Mouse (Mus musculus) naive thymus-derived CD4-positive, alpha-beta T cell, adult 2 months (primary cell): ENCODE measurements around the gene Dram1.

ENCODE experiments used
- DNase-seq: peaks from one replicate; pipeline ENCODE4 v3.0.0-alpha.2; 2011; ENCODE audit warnings: low read depth

Gene Dram1

GRCm38 (mm10) chr10:88379013-88379885, at the start of gene Dram1, which contains the start of gene Gnptab:
TSS of gene Dram1 (minus strand) at chr10:88379080.
TSS of gene Gnptab (plus strand) at chr10:88379132.
- peak; percentile 95 for DNase-seq

DNA sequence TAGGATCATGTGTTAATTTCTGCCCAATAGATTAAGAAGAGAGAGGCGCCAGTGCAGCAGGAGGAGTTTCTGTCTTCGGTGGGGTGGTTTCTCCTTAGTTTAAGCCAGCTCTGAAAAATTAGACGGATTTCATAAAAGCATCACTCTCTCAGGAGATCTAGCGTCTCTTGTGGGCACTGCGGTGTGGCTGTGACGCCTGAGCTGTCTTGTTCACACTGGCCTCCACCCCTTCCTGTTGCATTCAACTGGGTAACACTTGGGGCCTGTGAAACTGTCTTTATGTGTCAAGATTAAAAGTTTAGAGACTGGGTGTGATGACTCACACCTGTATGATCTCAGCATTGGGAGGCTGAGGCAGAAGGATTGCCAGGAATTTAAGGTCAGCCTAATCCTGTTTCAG, 49.1 kb upstream of the Dram1 start:
- peak; percentile 21 for DNase-seq

- DNase-seq, result no peak
Measured at GRCm38 (mm10) chr10:88426896-88427295, 48.0 kb upstream of the Dram1 start.

DNA sequence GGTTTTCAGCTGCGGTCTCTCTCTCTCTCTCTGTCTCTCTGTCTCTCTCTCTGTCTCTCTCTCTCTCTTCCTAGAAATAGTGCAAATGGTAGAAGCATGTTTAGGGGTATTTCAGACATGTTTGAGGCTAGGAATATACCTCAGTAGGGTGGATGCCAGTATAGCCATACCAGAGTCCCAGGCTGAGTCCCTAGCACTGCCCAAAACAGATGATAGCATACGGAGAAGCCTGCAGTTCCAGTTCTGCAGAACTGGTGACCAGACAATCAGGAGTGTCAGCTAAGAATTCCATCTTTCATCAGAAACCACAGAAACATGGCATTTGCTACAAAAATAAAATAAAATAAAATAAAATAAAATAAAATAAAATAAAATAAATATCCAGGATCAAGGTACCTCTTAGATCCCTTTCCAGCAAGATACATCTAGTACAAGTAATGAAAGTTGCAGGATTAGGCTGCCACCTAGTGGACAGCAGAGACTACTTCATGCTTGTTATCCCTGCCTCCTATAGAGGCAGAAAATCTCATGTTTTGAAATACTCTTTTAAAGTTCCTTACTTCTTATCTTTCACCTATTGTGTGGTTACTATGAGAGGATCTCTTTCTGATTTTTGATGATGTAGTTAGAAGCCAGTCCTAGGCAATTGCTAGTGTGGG, 47.4 kb upstream of the Dram1 start:
- peak; percentile 81 for DNase-seq

- DNase-seq, result peak; percentile 31
Measured at GRCm38 (mm10) chr10:88420655-88421435, 42.0 kb upstream of the Dram1 start.

DNA sequence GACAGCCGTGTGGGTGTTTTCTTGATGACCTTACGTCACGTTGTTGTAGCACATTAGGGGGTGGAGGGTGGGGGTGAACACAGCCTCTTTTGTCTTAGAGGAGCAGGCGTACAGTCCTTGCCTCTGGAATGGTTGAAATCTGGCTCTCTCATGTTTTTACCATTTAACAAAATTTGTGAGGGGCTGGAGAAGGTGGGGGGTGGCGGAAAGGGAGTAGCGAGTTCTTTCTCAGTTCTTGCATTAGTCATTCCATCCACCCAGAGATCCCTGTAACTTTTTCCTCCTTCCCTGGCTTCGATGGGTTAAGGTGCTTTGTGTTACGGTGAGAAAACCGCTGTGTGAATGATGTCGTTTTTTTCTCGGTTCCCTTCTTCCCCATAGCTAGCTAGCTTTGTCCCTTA, 41.3 kb upstream of the Dram1 start:
- no peak for DNase-seq

DNA sequence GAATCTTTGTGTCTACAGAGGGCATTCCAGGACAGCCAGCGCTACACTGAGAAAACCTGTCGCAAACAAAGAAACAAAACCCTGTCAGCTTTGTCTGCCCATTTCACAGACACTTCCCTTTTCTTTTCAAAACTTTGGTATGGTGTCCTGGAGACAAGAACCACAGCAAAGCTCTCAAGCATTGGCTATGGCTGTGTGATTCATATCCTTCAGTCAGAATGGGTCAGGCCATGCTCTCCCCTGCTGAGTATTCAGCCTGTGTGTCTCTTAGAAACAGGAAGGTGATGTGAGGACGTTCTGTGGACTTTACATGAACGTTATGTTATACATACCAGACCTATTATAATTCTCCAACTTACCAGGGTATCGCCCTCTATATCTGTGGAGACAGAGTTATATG, 38.8 kb upstream of the Dram1 start:
- no peak for DNase-seq

- DNase-seq, result no peak
Measured at GRCm38 (mm10) chr10:88412290-88412995, 33.6 kb upstream of the Dram1 start.

- DNase-seq, result no peak
Measured at GRCm38 (mm10) chr10:88409751-88410150, 30.9 kb upstream of the Dram1 start.

DNA sequence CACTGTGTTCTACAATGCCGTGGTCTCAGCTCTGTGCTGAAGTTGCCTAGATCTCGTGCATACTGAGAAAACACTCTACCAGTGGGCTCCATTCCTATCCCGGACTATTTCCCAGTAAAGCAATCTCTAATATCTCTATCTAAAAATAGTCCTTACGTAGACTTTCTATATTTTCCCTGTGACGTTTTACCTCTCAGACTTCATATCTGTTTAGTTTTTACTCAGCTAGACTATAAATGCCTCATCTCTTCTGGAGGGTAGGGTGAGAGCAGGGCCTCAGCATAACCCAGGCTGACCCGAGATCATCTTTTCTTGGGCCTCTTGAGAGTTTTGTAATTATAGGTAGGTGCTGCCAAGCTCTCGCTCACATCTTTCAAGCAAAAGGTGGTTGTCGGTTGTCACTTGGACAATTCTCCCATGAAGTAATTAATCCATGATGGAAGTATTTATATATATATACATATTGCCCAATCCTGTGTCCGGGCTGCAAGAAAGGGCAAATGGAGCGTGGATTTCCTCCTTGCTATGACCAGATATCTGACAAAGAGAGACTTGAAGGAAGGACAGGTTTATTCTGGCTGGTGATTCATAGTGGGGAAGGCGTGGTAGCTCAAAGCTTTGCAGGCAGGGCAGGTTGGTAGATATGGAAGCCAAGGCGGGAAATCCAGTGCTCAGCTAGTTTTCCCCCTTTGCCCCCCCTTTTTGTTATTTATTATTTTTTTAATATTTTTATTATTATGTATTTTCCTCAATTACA, 29.2 kb upstream of the Dram1 start:
- no peak for DNase-seq

DNA sequence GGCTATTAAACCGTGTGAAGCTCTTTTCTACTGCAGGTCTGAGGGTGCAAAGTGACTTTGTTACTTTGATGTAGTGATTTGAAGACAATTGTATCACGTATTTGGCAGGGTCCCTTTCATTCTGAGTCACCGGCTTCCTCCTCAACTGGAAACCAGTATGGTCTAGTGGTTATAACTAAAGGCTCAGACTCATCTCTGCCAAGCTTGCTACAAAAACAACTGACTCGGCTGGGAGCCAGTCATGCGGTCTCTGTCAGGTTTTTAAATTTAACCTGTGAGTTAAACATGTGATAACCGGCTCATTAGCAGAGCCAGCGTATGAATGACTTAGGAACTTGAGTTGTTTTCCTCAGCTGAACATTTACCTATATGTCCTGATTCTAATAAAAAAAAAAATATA, 26.9 kb upstream of the Dram1 start:
- DNase-seq, result peak; percentile 33

DNA sequence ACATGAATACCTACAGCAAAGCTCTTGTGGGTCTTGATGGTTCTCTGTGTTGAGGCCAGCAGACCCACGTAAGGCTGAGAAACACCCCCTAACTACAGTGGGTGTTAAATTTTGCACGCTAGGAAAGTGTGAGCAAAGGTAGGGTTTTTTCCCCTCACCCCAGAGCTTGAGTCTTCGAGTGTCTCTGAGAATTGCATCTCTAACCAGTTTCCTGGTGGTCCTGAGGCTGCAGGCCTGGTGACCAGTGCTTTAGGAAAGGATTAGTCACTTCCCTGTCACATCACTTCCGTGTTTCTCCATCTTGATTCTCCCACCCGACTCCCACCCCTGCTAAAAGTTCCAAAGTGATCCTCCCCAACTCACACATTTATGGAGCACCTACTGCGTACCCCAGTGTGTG, 25.3 kb upstream of the Dram1 start:
- DNase-seq, result no peak

DNA sequence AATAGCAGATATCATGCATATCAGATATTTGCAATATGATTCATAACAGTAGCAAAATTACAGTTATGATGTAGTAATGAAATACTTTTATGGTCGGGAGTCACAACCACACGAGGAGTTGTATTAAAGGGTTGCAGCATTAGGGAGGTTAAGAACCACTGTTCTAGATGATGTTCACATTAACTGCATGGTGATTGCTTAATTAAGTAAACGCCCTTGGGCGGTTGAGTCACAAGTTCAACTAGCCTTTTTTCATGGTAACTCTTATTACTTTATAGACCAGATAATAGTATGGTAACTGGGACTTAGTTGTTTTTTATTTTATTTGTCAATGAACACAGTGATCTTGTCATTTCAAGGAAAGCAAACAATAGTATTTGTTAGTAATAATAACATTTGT, 24.1 kb upstream of the Dram1 start:
- DNase-seq, result no peak

- no peak for DNase-seq
Measured at GRCm38 (mm10) chr10:88399271-88399670, 20.4 kb upstream of the Dram1 start.

- no peak for DNase-seq
Measured at GRCm38 (mm10) chr10:88398668-88399243, 19.9 kb upstream of the Dram1 start.

- DNase-seq, result no peak
Measured at GRCm38 (mm10) chr10:88392181-88392847, 13.4 kb upstream of the Dram1 start.

DNA sequence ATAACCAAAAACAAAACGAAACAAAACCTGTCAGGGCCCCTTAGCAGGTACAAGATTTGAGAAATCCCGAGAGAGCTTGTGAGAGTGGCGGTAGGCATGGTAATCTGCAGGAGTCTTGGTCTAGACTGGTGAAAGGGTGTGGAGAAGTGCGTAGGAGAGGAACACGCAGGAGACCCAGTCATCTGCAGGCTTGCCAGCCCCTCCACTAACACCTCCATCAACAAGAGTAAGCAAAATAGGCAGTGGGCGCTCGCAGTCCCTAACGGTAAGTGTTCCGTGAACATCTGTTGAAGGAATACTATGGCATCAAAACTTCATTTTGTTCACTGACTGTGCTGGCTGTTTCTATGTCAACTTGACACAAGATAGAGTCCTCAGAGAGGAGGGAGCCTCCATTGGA, 12.6 kb upstream of the Dram1 start:
- no peak for DNase-seq

DNA sequence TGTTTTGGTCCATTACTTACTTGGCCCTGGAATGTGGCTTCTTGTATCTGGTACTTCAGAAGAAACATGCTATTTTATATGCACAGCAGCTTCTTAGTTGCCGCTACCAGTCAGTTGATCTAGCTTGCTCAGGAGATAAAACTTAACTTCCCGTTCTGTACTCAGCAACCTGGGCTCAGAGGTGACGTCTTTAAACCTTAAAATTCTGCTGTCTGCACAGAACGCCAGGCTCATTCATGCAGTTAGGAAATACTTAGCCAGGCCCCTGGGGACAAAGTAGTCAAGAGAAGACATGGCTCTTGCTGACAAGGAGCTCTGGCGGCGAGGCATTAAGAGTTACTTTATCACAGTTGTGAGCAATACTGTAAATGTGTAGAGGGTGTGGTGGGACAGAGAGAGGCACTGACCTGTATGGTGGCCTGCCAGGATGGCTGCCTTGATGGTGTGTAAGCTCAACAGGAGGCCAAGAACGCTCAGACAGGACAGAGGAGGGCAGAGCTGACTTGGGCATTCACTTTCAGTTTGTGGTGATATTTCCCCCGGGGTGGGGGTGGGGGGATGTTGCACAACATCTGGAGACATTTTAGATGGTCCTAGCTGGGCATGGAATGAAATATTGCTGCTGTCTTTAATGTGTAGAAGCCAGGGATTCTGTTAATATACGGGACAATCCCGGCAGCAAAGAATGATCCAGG, 11.4 kb upstream of the Dram1 start:
- DNase-seq, result peak; percentile 38

DNA sequence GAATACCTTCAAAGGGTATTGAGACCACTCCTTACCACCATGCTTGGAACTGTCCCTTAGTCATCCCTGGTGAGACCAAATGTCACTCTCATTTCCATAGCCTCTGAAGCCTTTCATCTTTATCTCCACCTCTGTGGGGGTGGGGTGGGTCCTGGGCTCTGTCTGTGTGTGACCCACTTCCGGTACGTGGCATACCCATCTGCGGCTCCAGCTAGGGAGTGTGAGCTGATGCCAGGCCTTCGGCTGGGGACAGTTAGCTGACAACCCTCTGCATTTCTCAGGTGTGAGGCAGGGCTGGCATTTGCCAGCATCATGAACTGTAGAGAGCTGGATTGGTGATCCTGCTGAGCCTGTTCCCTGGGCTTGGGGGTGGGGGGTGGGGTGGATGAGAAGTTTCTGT, 10.7 kb upstream of the Dram1 start:
- peak; percentile 76 for DNase-seq

GRCm38 (mm10) chr10:88386251-88386650, 7.4 kb upstream of the Dram1 start:
- no peak for DNase-seq
